Mouse (Mus musculus): ENCODE results near the gene Tmem217.

- TF ChIP-seq GATA1 (IDR thresholded peaks at IDR 0.05; ENCODE audit: borderline replicate concordance, low read length) (no peak), FLI1 (IDR thresholded peaks at IDR 0.05; ENCODE audit: low read length) (no peak)
Measured at GRCm38 (mm10) chr17:29514435-29514834, 37.8 kb downstream of the Tmem217 start.

Data from megakaryocyte, embryonic 14.5 days (primary cell).